Mouse (Mus musculus): ENCODE measurements around the gene Jpt1.
"Not testable (repeated sequence)": the region's sequence is repeated elsewhere in the genome, so short reads cannot be mapped to it uniquely, and the experiment has no call there.

Jpt1 gene

GRCm38 (mm10) chr11:115481553-115482259, 32.5 kb downstream of the Jpt1 start:
- in situ Hi-C loops (cut with MboI; ENCODE audit: low pct_unique_long_range_greater_than_20kb in 1 of 2, low sequenced_read_pairs in 2 of 2, unreplicated experiment in 1 of 2), result no loop called here

- in situ Hi-C loops (cut with MboI; ENCODE audit: low pct_unique_long_range_greater_than_20kb in 1 of 2, low sequenced_read_pairs in 2 of 2, unreplicated experiment in 1 of 2), result no loop called here
These were observed 35.8 kb downstream of the Jpt1 start for GRCm38 (mm10) chr11:115478296-115478938.

DNA sequence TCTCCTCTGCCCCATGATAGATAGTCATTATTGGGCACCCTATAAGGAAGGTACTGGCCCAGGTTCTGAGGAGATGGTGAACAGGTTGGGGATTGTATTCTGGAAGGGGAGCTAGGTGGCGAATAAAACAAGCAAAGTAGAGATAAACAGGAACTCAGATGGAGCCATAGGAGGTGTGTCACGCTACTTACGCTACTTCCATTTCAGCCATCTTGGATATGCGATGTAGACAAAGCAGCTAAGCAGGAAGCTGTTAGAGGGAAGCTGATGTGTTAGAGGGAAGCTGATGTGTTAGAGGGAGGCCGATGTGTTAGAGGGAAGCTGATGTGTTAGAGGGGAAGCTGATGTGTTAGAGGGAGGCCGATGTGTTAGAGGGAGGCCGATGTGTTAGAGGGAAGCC, 36.8 kb downstream of the Jpt1 start:
- in situ Hi-C loops (cut with MboI; ENCODE audit: low pct_unique_long_range_greater_than_20kb in 1 of 2, low sequenced_read_pairs in 2 of 2, unreplicated experiment in 1 of 2), result not testable (repeated sequence)

DNA sequence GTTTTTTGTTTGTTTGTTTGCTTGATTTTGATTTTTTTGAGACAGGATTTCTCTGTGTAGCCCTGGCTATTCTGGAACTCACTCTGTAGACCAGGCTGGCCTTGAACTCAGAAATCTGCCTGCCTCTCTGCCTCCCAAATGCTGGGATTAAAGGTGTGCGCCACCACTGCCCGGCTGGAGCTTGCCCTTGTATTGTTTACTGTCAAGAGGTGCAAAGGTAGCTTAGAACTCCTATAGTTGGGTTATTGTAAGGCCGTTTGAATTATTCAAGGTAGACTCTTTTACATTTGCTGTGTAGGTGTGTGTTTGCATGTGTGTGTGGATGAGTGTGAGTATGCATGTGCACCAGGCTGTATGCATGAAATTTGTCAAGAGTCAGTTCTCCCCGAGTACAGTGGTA, 37.6 kb downstream of the Jpt1 start:
- in situ Hi-C loops (cut with MboI; ENCODE audit: low pct_unique_long_range_greater_than_20kb in 1 of 2, low sequenced_read_pairs in 2 of 2, unreplicated experiment in 1 of 2), result not testable (repeated sequence)

GRCm38 (mm10) chr11:115475758-115476237, 38.4 kb downstream of the Jpt1 start:
- in situ Hi-C loops (cut with MboI; ENCODE audit: low pct_unique_long_range_greater_than_20kb in 1 of 2, low sequenced_read_pairs in 2 of 2, unreplicated experiment in 1 of 2), result no loop called here

DNA sequence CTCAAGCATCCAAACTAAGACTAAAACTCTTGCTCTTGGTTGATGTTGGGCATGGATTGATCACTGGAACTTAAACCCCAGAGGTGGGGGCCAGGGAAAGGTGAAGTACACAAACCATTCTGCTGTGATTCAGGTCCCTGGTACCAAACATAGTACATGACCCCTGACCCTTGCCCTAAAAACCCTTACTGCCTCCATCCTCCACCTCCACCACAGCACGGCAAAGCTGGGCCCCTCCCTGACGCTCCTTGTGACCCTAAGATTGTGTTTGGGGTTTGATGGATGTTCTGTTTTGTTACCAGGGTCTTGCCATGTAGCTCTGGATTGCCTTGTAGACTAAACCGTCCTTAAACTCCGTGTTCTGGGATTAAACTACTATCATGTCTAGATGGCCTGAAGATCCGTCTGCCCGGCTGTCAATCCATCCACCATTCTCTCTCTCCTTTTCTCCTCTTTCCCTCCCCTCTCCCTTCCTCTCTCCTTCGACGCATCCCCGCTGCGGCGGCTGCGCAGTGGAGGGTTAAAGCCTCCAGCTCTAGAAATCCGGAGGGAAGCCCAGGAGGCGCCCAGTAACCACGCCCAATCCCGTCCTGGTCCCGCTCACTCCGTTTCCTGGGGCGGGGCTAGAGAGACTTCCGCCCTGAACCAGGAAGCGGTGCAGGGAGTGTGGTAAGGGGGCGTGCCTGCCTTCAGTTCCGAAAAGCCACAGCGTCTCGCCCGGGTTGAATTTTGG, 39.0 kb downstream of the Jpt1 start, which contains the start of gene Armc7:
Armc7 (plus strand) TSS at position 643 of the 733 bp plus-strand sequence.
- in situ Hi-C loops (cut with MboI; ENCODE audit: low pct_unique_long_range_greater_than_20kb in 1 of 2, low sequenced_read_pairs in 2 of 2, unreplicated experiment in 1 of 2), result no loop called here

- in situ Hi-C loops (cut with MboI; ENCODE audit: low pct_unique_long_range_greater_than_20kb in 1 of 2, low sequenced_read_pairs in 2 of 2, unreplicated experiment in 1 of 2), result no loop called here
These were observed 40.4 kb downstream of the Jpt1 start for GRCm38 (mm10) chr11:115473626-115474275.

GRCm38 (mm10) chr11:115472183-115472582, 42.0 kb downstream of the Jpt1 start:
- in situ Hi-C loops (cut with MboI; ENCODE audit: low pct_unique_long_range_greater_than_20kb in 1 of 2, low sequenced_read_pairs in 2 of 2, unreplicated experiment in 1 of 2), result no loop called here

- in situ Hi-C loops (cut with MboI; ENCODE audit: low pct_unique_long_range_greater_than_20kb in 1 of 2, low sequenced_read_pairs in 2 of 2, unreplicated experiment in 1 of 2), result no loop called here
These were observed 47.0 kb downstream of the Jpt1 start for GRCm38 (mm10) chr11:115467217-115467618.

- in situ Hi-C loops (cut with MboI; ENCODE audit: low pct_unique_long_range_greater_than_20kb in 1 of 2, low sequenced_read_pairs in 2 of 2, unreplicated experiment in 1 of 2), result no loop called here
These were observed 49.3 kb downstream of the Jpt1 start for GRCm38 (mm10) chr11:115464851-115465250.

GRCm38 (mm10) chr11:115463397-115463796, 50.8 kb downstream of the Jpt1 start:
- in situ Hi-C loops (cut with MboI; ENCODE audit: low pct_unique_long_range_greater_than_20kb in 1 of 2, low sequenced_read_pairs in 2 of 2, unreplicated experiment in 1 of 2), result no loop called here

- in situ Hi-C loops (cut with MboI; ENCODE audit: low pct_unique_long_range_greater_than_20kb in 1 of 2, low sequenced_read_pairs in 2 of 2, unreplicated experiment in 1 of 2), result no loop called here
These were observed 51.8 kb downstream of the Jpt1 start, which contains the start of gene Slc16a5 for GRCm38 (mm10) chr11:115462243-115462891. Slc16a5 (plus strand) TSS chr11:115462474.

DNA sequence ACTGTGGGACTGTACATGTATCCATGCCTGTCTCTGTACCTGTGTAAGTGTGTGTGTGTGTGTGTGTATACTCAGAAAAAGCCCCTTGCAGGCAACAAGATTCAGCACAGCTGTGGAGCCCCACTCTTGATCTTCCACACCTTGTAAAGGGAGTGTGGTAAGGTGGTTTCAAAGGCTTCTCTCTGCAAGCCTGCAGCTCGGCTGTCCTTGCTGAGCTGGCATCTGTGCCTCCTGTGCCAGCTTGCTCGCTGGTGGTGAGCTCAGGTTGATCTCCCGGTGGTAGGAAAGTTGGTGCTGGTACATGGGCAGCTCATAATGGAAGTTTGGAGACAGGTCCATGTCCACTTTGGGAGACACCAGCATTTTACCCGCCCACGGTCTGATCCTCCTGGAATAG, 52.3 kb downstream of the Jpt1 start:
- in situ Hi-C loops (cut with MboI; ENCODE audit: low pct_unique_long_range_greater_than_20kb in 1 of 2, low sequenced_read_pairs in 2 of 2, unreplicated experiment in 1 of 2), result no loop called here

- in situ Hi-C loops (cut with MboI; ENCODE audit: low pct_unique_long_range_greater_than_20kb in 1 of 2, low sequenced_read_pairs in 2 of 2, unreplicated experiment in 1 of 2), result no loop called here
These were observed 53.2 kb downstream of the Jpt1 start for GRCm38 (mm10) chr11:115460976-115461375.

DNA sequence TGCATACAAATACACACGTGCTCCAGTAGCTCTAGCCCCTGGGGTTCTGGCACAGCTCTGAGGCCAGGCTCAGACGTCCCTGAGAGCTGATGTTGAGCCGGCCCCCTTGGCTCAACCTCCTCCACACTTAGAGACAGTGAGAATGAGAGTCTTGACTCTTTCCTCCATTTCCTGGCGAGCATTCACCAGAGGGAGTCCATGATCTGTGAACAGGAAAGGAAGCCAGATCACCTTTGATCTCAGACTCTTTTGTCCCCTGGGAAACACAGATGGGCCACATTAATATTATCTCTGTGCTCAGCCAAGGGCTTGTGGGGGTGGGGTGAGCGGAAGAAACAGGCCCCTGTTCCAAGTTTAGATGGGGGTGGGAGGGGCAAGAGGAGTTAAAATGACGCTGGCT, 56.8 kb downstream of the Jpt1 start:
- in situ Hi-C loops (cut with MboI; ENCODE audit: low pct_unique_long_range_greater_than_20kb in 1 of 2, low sequenced_read_pairs in 2 of 2, unreplicated experiment in 1 of 2), result no loop called here

DNA sequence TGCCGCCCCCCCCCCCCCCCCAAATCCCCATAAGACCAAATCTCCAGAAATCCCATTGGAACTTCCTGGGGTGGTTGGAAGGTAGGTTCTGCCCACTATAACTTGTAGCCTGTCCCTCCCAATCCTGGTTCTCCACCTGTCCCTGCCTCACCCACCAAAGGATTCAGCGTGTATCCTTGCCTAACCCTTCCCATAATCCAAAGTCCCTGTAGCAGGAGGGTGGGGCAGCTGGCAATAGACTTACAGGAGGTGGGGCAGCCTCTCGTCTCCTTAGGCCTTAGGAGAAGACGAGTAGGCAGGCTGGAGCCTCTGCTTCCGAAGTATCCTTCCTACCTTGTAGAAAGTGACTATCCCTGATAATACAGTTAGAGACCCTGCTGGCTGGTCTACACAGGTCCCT, 58.0 kb downstream of the Jpt1 start:
- in situ Hi-C loops (cut with MboI; ENCODE audit: low pct_unique_long_range_greater_than_20kb in 1 of 2, low sequenced_read_pairs in 2 of 2, unreplicated experiment in 1 of 2), result no loop called here

DNA sequence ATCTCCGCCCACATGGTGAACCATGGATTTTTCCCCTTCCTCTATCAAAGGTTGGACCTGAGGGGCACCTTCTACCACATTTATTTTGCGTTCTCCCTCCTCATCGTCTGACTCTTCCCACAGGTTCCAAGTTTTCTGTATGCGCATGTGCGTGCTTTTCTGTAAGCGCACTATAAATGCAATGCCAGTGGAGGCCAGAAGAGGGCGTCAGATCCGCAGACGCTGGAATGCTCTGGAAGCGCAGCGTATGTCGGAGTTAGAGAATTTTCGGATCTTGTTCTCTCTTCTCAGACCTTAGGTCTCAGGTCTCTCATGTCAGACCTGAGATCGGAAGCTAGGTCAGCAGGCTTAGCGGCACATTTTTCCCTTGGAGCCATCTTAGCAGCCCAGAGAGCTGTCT, 58.6 kb downstream of the Jpt1 start:
- in situ Hi-C loops (cut with MboI; ENCODE audit: low pct_unique_long_range_greater_than_20kb in 1 of 2, low sequenced_read_pairs in 2 of 2, unreplicated experiment in 1 of 2), result no loop called here

- in situ Hi-C loops (cut with MboI; ENCODE audit: low pct_unique_long_range_greater_than_20kb in 1 of 2, low sequenced_read_pairs in 2 of 2, unreplicated experiment in 1 of 2), result not testable (repeated sequence)
These were observed 59.4 kb downstream of the Jpt1 start for GRCm38 (mm10) chr11:115454822-115455221.
